Mouse (Mus musculus) layer of hippocampus, adult 18-20 months (tissue): ENCODE data around the gene Abca12. TPM values are rescaled to one million over a fixed set of nuclear protein-coding genes. Genes with fewer than 3 reads are reported as not detected.

Source experiments
- DNase-seq, 2 experiments: peaks; one replicate each; pipeline ENCODE4 v3.0.0; 2022; ENCODE audit warnings: low spot score in 2 of 2
- long read RNA-seq: library from polyadenylated mRNA; stranded (forward); transcript quantifications from one replicate; pipeline ENCODE4 v2.0.0, GENCODE M21; 2021
- total RNA-seq, 2 experiments: library from RNA; stranded (reverse); gene quantifications; 2 replicates each; pipeline ENCODE4 v1.2.3; 2021

Gene Abca12
- under 1 TPM; 0.13 to 0.25 TPM for total RNA-seq
- long read RNA-seq, result 0 reads

DNA sequence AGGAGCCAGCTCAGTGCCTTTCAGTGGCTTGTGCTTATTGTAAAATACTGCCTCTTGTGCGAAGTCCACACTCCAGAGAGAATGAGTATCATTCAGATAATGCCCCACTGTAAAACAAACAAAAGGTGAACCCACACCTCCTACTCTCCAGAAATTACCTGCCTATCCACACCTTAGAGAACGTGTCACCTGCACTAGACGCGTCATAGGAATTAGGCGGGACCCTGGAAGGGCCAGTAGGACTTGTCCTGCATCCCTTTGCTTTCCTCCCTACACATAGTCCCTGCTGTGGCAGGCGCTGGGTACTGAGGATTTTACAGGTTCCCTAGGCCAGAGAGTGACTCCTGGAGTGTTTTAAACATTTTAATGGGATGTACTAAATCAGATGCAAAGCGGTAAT lies at the start of gene Abca12:
TSS of gene Abca12 (minus strand) at position 101 of the 400 bp plus-strand sequence.
- no peak for DNase-seq

DNA sequence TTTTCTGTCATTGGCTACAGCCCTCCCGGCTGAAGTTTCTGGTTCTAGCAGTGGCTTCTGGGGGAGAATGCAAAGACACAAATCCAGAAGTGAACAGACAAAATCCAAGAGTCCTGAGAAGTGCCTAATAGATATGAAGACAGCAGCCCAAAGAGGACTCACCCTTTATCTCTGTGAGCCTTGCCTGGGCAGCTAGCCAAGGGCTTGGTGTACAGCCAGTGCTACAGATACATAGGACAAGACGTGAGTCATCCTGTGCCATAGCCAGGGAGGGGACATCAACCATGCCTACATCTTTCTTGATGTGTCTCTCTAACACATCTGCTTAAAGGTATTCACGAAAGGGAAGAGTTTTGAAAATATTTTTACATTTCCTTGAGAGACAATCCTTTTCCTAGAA lies 43.3 kb upstream of the Abca12 start:
- no peak for DNase-seq

DNA sequence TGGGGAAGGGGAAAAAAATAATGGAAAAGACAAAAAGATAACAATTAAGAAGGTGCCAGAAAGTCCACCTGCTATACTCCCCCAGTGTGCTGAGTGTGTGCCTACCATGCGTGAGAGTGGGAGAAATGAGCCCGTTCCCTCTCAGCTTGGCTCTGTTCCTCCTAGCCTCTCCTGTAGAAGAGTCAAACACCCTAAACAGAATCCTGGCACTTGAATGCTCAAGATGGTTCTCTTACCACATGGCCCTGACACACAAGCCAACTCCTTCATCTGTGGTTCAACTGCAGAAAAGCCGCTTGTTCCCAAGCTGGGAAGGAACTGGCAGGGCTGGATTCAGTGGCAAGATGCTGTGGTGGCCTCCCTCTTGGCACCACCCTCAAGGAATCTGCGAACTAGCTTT lies 32.7 kb upstream of the Abca12 start:
- DNase-seq, result peak in 1 of 2 experiments; percentile 38

DNA sequence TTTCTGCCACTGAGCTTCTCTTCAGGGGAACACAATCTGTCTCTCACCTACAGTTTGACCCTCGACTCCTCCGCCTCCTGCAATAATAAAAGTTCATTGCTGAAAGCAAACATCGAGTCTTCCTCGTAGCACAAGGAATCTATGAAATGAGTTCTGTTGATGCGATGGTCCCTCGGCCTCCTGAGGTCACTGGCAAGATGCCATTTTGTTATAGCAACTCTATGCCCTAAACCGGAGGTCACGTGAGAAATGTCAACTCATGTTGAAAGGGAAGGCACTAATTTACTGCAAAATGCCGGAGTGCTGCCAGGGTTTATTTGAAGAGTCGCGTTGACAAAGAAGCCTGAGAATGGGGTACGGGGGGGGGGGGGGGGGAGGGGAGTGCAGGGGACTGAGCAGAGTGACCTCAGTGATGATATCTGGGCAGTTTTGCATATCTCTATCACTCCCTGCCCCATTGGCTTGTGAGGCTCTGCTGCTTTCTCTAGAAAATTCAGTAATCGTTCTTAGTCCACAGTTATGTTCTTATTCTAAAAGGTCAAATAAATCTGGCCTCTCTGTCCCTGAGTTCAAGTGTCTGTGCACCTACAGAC lies 7.1 kb upstream of the Abca12 start:
- no peak for DNase-seq

- peak; percentile 37 to 73 for DNase-seq
Measured at GRCm38 (mm10) chr1:71418467-71418866, 3.8 kb upstream of the Abca12 start.

DNA sequence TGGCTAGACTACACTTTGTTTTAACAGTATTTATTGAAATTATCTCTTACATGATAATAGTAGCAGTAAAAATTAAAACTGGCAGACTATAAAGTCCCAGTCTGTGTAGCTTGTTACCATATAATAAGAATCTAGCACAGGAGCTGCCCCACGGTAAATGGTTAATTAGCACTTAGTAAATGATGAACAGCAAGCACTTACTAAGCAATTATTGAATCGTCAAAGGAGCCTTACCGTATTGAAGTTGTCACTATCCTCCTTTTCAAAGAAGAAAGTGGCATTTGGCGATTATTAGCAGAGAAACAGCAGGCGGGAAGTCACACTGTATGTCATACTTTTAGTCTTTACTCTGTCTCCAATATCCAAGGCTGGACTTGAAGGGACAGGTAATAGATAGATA lies 3.2 kb upstream of the Abca12 start:
- no peak for DNase-seq

DNA sequence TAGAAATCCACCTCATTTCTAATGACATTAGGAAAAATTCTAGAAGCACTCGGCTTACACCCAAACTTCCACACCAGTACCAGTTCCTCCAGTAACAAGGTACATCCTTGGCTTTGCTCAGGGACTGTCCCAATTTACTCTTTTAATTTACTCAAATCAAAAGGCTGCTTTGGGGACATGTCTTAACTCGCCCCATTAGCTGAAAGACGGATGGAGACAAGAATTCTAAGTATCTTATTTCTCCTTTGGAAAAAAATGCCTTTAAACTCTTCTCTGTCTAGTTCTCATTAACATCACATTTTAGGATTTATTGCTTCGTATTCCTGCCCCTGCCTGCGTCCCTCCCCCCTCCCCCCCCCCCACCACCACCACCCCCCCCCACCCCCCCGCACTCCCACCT lies 626 bp downstream of the Abca12 start:
- no peak for DNase-seq

DNA sequence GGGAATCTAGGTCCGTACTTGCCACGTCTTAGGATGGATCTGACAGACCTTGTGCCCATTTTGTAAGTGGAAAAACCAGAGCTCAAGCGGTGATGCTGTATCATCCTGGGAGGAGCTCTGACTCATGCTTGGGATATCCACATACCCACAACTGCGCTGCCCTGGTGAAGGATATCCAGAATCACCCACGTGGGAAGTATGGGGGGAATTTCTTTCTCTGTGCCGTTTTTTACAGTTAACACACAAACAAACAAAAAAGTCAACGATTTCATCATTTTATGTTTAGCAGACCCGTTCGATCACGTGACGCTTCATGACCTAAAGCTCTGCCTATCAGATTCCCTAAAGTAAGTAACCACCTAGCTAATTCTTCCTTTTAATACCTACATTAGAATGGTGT lies 1.6 kb downstream of the Abca12 start:
- no peak for DNase-seq

DNA sequence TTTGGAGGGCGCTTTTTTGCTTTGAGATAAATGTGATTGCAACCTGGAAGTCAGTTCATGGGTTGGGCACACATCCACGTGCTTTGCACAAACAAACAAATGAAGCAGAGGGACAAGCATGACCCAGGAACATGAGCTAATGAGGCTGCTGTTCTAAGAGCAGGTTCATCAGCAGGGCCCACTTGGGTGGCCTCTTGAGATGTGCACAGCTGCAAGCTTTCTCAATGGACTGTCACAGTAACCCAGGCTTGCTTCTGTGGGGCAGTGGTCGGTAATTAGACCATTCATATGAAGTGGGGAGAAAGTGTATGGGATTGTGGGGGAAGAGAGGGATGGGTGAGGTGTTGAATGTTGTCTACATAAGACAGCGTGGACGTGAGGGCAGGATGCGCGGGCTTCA lies 7.0 kb downstream of the Abca12 start:
- no peak for DNase-seq

GRCm38 (mm10) chr1:71397635-71398034 lies 17.1 kb downstream of the Abca12 start:
- DNase-seq, result no peak

DNA sequence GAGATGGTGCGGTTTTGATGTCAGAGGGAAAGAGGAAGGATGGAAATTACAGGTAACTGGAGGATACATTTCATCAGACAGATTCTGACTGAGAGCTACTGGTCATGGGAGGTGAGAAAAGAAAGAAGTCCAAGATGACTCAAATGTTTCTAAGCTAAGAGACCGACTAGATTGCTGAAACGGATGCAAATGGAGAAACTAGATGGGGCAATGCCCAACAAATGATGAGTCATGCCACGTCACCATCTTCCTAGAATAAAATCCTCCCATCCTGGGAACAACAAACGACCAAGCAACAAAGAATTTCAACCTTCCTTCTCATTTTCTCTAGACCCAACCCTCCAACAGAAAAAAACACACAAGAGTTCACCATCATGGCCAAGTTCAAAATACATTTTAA lies 18.6 kb downstream of the Abca12 start:
- no peak for DNase-seq

GRCm38 (mm10) chr1:71394177-71394576 lies 20.5 kb downstream of the Abca12 start:
- DNase-seq, result no peak

GRCm38 (mm10) chr1:71393489-71393888 lies 21.2 kb downstream of the Abca12 start:
- no peak for DNase-seq

- no peak for DNase-seq
Measured at GRCm38 (mm10) chr1:71392463-71392862, 22.2 kb downstream of the Abca12 start.

GRCm38 (mm10) chr1:71386593-71386992 lies 28.1 kb downstream of the Abca12 start:
- DNase-seq, result no peak

DNA sequence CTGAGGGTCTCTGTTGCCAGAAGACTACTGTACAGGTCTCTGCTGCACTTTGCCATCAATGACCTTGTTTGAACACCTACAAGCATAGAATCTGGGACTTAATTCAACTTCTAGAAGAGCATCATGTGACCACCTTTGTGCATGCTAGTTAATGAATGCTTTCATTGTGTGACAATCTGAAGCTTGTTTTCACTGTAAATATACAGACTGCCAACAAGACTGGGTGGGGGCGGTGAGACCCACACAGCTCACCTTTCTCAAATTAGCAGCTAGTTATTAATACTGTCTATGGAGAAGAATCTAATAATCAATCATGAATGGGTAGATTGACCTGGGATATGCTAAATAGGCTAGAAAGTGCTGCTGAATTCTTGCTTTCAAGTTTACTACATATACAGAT lies 30.6 kb downstream of the Abca12 start:
- no peak for DNase-seq

DNA sequence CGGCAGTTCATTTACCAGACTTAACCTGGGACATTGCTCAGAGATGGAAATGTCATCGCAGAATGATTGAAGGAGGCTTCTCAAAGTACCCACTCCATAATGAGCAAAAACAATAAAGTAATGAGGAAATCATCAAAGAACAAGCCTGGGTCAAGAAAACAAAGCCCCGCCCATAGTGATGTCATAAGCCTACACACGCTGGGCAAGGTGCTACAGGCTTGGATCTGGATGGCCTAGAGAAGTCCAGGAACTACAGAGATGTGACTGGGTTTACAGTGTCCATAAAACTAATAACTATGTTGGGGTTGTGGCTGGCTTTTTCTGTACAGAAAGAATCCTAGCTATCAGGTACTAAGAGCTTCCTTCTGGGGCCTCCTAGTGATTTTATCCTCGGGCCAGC lies 41.6 kb downstream of the Abca12 start:
- DNase-seq, result no peak

DNA sequence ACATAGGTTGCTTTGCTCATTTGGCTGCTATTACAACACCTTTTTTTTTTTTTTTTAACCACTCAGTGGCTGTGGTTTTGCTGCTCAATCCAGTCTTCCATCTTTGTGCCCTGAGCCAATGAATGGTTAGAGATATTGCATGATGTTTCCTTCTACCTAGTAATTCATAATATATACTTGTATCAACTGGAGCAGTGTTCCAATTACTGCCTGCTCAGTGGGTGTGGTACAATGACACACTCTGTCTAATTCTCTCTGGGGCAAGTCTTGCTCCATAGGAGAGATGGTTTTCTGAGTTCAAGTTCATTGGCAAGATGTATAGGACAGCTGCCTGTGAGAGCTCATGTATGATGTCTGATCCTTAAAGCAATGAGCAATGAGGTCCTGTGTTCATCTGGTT lies 44.4 kb downstream of the Abca12 start:
- no peak for DNase-seq

- peak in 1 of 2 experiments; percentile 7 for DNase-seq
Measured at GRCm38 (mm10) chr1:71367770-71368169, 46.9 kb downstream of the Abca12 start.

DNA sequence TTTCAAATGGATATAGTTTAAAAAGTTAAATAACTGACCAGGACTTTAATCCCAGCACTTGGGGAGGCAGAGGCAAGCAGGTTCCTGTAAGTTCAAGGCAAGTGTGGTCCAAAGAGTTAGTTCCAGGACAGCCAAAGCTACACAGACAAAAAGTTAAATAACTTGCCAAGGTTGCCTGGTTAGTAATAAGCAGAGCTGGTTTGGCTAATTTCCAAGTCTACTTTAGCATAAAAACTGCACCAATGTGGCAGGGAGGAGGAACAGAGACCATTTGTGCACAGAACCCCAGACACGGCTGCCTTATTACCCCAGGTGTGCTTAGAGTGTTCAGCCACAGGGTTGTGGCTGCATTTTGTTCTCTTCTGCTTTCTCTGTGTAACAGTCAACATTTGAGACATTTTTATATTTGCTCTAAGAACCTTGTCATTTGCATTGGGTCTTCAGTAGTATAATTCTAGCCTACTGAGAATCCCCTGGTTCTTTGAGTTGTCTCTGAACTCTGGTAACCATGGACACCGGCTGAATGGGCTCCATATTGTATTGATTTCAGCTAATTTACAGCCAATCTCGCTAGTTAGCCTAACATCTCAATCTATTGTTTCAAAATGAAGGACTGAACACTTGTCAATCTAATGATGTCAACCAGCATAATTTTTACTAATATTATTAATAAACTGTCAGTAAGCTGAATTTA lies 71.7 kb downstream of the Abca12 start:
- no peak for DNase-seq

DNA sequence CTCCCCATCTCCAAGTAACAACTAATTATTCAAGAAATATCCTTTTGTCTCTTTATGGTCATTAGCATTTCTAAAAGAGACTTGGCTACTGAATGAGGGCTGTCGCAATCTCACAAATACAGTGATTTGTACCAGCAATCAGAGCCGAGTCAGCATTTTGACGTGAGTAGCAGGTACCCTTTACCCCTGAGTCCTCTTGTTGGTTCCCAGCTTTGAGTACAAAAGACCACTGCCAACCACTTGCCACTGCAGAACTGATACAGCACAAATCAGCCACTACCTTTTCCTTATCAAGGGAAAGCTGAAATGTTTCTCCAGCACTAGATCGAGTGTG lies 72.5 kb downstream of the Abca12 start:
- no peak for DNase-seq

- no peak for DNase-seq
Measured at GRCm38 (mm10) chr1:71341370-71342260, 73.1 kb downstream of the Abca12 start.
